Mouse (Mus musculus) intestine, embryonic 15.5 days (tissue): ENCODE measurements around the gene Slc1a3. TPM values are rescaled to one million over a fixed set of nuclear protein-coding genes. Genes with fewer than 3 reads are reported as not detected.
"Not testable (repeated sequence)": the region's sequence is repeated elsewhere in the genome, so short reads cannot be mapped to it uniquely, and the experiment has no call there.

ENCODE experiments used
- ATAC-seq: fragments of 200-750 bp; cut with Nextera tagmentation; 2 replicates; pipeline ENCODE4 v1.8.0; 2017; ENCODE audit warnings: moderate TSS enrichment, moderate library complexity
- H3K27ac ChIP-seq: fragments of 300-500 bp; sonication (generic); 2 replicates; pipeline ENCODE4 v1.5.1; 2015; ENCODE audit warnings: mild to moderate bottlenecking, inconsistent platforms
- H3K27me3 ChIP-seq: fragments of 300-500 bp; sonication (generic); replicated peaks from 2 replicates; pipeline ENCODE4 v1.6.1; 2015; ENCODE audit warnings: inconsistent platforms
- H3K36me3 ChIP-seq: fragments of 300-500 bp; sonication (generic); 2 replicates; pipeline ENCODE4 v1.6.1; 2015; ENCODE audit warnings: inconsistent platforms
- H3K4me1 ChIP-seq: fragments of 300-500 bp; sonication (generic); replicated peaks from 2 replicates; pipeline ENCODE4 v1.6.1; 2015; ENCODE audit warnings: inconsistent platforms
- H3K4me2 ChIP-seq: fragments of 300-500 bp; sonication (generic); replicated peaks from 2 replicates; pipeline ENCODE4 v1.6.1; 2015; ENCODE audit warnings: mild to moderate bottlenecking, inconsistent platforms
- H3K4me3 ChIP-seq: fragments of 300-500 bp; sonication (generic); replicated peaks from 2 replicates; pipeline ENCODE4 v1.5.1; 2015; ENCODE audit warnings: inconsistent platforms
- H3K9ac ChIP-seq: fragments of 300-500 bp; sonication (generic); 2 replicates; pipeline ENCODE4 v1.6.1; 2015; ENCODE audit warnings: inconsistent platforms
- H3K9me3 ChIP-seq: fragments of 300-500 bp; sonication (generic); 2 replicates; pipeline ENCODE4 v1.6.1; 2016; ENCODE audit warnings: inconsistent platforms
- WGBS: fragments of 180-500 bp; shearing (Covaris S2); methylation state at CpG from one replicate; pipeline ENCODE4 v1.1.7; 2015; 5-methylcytosine and 5-hydroxymethylcytosine counted together
- polyA plus RNA-seq: library from polyadenylated mRNA; unstranded; fragments of >200 nt; fragmentation: Nextera tagmentation; extraction: Ambion mirVana; gene quantifications from 2 replicates; pipeline ENCODE4 v1.2.1, GENCODE M21; 2015

The Slc1a3 gene
- polyA plus RNA-seq, 1 experiment from 2014 or later: 6.5 TPM

DNA sequence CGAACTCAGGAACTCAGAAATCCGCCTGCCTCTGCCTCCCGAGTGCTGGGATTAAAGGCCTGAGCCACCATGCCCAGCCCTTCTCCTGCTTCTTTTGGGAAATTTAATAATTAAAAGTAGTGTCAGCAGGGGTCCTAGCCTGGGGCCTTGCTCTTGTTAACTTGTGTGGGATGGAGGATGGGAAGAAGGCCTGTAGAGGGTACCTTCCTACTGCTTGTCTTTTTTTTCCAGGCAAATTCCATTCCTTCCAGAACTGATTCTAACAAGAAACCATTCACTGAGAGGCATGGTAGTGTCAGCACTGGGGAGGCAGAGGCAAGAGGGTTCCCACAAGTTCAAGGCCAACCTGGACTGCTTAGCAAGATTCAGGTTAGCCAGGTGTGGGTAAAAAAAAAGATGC is 11.2 kb upstream of the Slc1a3 start:
- Histone ChIP-seq H3K27ac (no peak overlapping the region), H3K9ac (no peak overlapping the region), H3K4me3 (no peak overlapping the region), H3K36me3 (no peaks in the 10 kb centered on the region), H3K4me2 (no peak overlapping the region), H3K9me3 (no peaks in the 10 kb centered on the region), H3K4me1 (no peaks in the 10 kb centered on the region), H3K27me3 (no peaks in the 10 kb centered on the region)
- no peak for ATAC-seq
- WGBS: 94% methylated on average over 3 of the region's 3 CpGs

DNA sequence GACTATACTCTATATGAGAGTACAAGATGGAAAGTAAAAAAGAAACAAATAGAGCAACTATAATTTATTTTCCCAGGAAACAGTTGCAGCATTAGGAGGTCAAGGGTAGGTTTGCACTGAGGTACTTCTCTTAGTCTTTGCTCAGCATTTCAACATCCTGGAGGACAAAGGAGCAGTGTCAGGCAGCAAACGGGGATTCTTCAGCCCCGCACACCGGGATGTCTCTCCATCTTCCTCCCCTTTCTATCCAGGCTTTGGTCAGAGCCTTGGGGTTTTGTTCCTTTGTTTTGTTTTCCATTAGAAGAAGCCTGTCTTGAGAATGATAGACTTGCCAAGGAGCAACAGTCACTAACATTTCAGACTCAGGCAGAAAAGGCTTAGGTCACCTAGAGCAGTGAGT is 10.4 kb upstream of the Slc1a3 start:
- Histone ChIP-seq H3K4me1 (no peaks in the 10 kb centered on the region), H3K27ac (no peak overlapping the region), H3K9ac (no peak overlapping the region), H3K27me3 (no peaks in the 10 kb centered on the region), H3K4me3 (no peak overlapping the region), H3K4me2 (no peak overlapping the region), H3K36me3 (no peaks in the 10 kb centered on the region), H3K9me3 (no peaks in the 10 kb centered on the region)
- WGBS: 59% methylated on average over 3 of the region's 3 CpGs
- no peak for ATAC-seq

DNA sequence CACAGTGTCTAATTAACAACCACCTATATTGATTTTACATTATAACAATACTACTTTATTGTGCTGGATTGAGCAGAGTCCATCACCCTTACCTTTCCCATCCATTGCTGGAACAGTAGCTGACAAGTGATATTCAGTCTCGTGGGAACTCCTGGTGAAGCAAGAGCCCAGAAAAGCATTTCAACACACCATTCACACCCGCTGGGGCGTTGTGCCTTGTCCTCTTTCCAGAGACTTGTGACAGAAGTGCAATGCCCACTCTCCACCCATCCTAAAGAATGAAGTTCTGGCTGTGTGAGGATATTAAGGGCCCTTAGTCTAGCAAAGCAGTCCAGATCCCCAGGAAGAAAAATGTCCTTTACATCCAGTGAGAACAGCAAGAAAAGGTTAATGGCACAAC is 7.9 kb upstream of the Slc1a3 start:
- no peaks in the 10 kb centered on the region for H3K4me1 ChIP-seq
- H3K36me3 ChIP-seq: no peaks in the 10 kb centered on the region
- H3K4me3 ChIP-seq: no peak overlapping the region
- 89% methylated on average over 3 of the region's 3 CpGs for WGBS
- H3K4me2 ChIP-seq: no peak overlapping the region
- no peaks in the 10 kb centered on the region for H3K27me3 ChIP-seq
- no peak overlapping the region for H3K9ac ChIP-seq
- no peak overlapping the region for H3K27ac ChIP-seq
- no peaks in the 10 kb centered on the region for H3K9me3 ChIP-seq
- no peak for ATAC-seq

DNA sequence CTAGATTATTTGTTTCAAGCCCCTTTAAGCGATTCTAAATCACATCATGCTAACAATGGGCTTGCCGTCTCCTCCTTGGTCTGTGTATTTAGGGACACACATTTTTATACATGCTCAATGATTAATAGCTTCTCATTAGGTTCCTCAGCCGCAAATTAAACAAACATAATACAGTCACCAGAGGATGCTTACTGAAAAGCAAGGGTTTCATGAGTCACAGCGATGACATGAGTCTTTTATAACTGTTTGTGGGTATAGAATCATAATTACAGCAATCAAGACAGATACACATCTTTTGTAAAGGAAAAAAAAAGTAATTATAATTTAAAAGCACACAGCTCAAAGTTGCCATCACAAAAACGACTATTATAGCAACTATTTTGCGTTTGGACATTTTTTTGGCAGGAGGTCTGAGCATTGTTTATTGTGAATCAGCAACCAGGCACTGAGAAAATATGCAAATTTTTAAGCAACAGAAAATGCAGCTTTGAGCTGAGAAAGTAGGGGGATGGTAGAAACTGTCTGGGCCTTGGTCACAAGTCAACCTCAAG is 6.5 kb upstream of the Slc1a3 start:
- WGBS: 34% methylated on average over 6 of the region's 6 CpGs
- Histone ChIP-seq H3K9ac (no peak overlapping the region), H3K36me3 (no peaks in the 10 kb centered on the region), H3K4me1 (no peaks in the 10 kb centered on the region), H3K4me2 (no peak overlapping the region; the same call in 1 of the 2 replicates), H3K4me3 (no peak overlapping the region), H3K27ac (no peak overlapping the region), H3K9me3 (no peaks in the 10 kb centered on the region), H3K27me3 (no peaks in the 10 kb centered on the region)
- no peak for ATAC-seq

DNA sequence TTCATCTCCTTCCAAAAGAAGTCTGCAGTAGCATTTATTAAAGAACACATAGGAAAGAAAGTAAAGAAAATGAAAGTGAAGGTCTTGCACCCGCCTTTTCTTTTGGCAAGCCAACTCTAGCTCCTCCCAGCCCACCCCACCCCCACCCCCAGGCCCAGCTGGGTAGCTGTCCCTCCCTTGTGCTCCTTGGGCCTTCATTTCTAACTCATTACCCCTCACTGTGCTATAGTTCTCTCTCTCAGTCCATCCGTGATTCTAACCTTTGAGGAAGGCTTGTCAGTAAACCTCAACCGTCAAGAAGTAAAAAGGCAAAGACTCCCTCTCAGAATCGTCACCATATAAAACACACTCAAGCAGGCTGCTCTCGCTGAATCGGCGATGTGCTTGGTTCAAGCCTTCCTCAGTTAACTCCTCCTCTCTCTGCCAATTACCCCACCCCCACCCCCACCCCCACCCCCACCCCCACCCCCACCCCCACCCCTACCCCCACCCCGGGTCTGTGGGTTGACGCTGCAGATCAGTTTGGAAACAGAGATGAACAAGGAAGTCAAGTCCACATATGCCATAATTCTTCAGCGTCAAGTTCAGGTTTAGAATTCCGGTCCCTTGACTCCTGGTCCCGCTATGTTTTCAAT is 5.9 kb upstream of the Slc1a3 start:
- Histone ChIP-seq H3K4me2 (peak overlapping the region; percentile 26), H3K9me3 (no peaks in the 10 kb centered on the region), H3K4me3 (no peak overlapping the region), H3K4me1 (no peaks in the 10 kb centered on the region), H3K27me3 (no peaks in the 10 kb centered on the region), H3K27ac (no peak overlapping the region), H3K36me3 (no peaks in the 10 kb centered on the region), H3K9ac (no peak overlapping the region)
- no peak for ATAC-seq
- WGBS: 22% methylated on average over 12 of the region's 12 CpGs

DNA sequence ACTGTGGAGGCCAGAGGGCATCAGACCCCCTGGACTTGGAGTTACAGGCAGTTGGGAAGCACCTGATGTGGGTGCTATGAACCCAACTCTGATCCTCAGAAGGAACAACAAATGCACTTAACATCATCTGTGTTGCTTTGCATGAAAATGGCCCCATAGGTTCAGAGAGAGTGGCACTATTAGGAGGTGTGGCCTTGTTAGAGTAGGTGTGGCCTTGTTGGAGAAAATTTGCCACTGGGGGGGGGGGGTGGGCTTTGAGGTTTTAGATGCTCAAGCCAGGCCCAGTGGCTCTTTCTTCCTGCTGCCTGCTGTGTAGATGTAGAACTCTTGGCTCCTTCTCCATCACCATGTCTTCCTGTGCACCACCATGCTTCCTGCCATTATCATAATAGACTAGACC is 5.1 kb upstream of the Slc1a3 start:
- H3K27me3 ChIP-seq: no peaks in the 10 kb centered on the region
- no peak for ATAC-seq
- H3K4me2 ChIP-seq: no peak overlapping the region
- no peaks in the 10 kb centered on the region for H3K4me1 ChIP-seq
- H3K9ac ChIP-seq: no peak overlapping the region
- H3K9me3 ChIP-seq: no peaks in the 10 kb centered on the region
- no peak overlapping the region for H3K4me3 ChIP-seq
- no peak overlapping the region for H3K27ac ChIP-seq
- H3K36me3 ChIP-seq: no peaks in the 10 kb centered on the region

DNA sequence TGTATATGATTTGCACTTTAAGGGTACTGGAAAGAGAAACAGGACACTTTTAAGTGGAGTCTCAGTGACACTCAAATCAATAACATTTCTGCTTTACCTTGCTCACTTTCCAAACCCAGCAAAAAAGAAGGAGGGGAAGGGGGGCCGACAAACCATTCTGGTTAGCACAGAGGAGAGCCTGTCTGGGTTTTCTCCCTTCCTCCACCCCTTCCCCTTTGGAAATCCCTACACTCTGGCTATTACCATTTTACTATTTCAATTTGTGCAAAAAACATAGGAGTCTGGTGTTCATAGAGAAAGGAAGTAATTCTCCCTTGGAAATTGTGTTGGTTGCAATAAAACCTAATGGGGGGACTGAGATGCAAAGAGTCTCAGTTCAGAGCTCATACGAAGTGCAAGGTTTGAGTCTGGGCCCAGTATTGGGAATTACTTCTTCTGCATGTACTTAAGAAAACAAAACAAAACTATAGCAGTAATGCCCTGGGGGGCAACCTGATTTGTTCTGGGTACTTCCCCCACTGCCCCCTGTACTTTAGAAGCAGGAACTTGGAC is 1.9 kb upstream of the Slc1a3 start:
- no peak overlapping the region for H3K9ac ChIP-seq
- no peak overlapping the region for H3K4me2 ChIP-seq
- 73% methylated on average over 2 of the region's 2 CpGs for WGBS
- no peak overlapping the region for H3K27ac ChIP-seq
- no peaks in the 10 kb centered on the region for H3K4me1 ChIP-seq
- H3K9me3 ChIP-seq: no peaks in the 10 kb centered on the region
- no peak overlapping the region for H3K4me3 ChIP-seq
- H3K36me3 ChIP-seq: no peaks in the 10 kb centered on the region
- no peaks in the 10 kb centered on the region; the same call in 1 of the 2 replicates for H3K27me3 ChIP-seq
- no peak for ATAC-seq

DNA sequence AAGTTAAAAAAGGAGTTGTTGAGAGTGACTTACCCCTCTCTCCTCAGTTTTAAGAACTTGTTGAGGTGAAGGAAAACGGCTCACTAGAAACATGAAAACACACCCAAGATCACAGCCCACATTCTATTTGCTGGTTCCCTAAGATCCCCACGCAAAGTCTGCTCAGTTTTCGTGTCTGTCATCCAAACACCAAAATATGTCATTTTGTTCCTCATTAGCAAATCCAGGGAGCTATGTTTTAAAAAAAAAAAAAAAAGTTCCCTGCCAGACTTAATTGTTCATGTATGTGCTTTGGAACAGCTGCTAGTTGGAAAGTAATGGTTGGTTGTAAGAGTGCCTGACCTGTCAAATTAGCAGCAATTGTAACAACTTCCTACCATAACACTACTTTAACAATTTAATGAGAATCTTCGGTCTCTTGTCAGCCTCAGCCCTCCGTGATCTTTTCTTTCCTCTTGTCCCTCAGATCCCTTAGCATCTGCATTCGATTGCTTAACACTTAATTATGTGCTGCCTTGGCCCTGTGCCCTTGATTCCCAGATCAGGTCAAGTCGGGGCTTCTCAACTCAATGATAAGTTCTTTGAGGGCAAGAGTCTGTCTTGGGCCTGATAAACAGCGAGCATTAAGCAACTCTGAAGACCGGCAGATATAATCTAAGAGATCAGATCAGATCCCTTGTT is 1.2 kb upstream of the Slc1a3 start:
- no peak overlapping the region for H3K4me2 ChIP-seq
- H3K9me3 ChIP-seq: no peaks in the 10 kb centered on the region
- H3K4me1 ChIP-seq: no peaks in the 10 kb centered on the region
- H3K27ac ChIP-seq: no peak overlapping the region
- no peaks in the 10 kb centered on the region; the same call in 1 of the 2 replicates for H3K27me3 ChIP-seq
- no peak for ATAC-seq
- H3K4me3 ChIP-seq: no peak overlapping the region
- no peaks in the 10 kb centered on the region for H3K36me3 ChIP-seq
- WGBS: 67% methylated on average over 9 of the region's 9 CpGs
- no peak overlapping the region for H3K9ac ChIP-seq

DNA sequence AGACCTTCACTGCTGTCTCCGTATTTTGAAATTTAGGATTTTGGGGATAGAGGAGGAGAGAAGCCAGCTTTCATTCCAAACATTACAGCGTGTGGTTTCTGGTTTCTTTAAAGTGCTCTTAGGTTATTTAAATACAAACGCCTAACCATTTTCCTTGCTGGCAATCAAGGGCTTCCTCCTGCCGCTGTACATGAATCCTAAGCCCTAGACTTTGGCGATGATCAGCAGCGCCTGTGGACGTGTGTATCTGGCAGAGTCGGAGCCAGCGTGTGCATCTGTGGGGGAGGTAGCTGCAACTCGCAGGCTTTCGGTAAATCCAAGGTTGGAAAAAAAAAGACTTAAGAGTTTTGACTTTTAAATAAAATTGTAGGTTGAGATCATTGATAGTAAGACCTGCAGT is 986 bp downstream of the Slc1a3 start:
- H3K4me2 ChIP-seq: peak overlapping the region; percentile 94
- H3K36me3 ChIP-seq: no peaks in the 10 kb centered on the region
- no peaks in the 10 kb centered on the region; the same call in 1 of the 2 replicates for H3K27me3 ChIP-seq
- no peak overlapping the region for H3K27ac ChIP-seq
- H3K4me1 ChIP-seq: no peaks in the 10 kb centered on the region
- no peaks in the 10 kb centered on the region for H3K9me3 ChIP-seq
- 2% methylated on average over 11 of the region's 11 CpGs for WGBS
- H3K9ac ChIP-seq: peak overlapping the region; percentile 40; the same call in 1 of the 2 replicates
- H3K4me3 ChIP-seq: peak overlapping the region; percentile 66
- peak; percentile 58; the same call in 1 of the 2 replicates for ATAC-seq

DNA sequence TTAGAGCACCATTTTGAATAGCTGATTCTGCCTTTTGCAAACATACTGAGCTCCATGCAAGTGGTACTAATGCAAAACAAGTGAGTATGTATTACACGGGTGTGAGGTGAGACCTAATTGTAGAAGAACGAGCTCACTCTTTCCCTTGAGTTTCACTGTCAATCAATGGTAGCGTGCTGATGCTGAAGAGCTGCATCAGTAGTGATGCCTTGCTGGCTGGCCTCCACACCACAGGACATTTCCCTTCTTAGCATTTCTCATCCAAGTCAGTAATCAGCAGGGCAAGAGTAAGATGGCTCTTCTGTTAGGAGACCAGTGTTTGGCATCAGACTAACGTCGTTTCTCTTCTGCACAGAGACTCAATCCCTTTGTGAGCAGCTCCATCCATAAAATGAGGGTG is 4.0 kb downstream of the Slc1a3 start:
- Histone ChIP-seq H3K9me3 (no peaks in the 10 kb centered on the region), H3K9ac (no peak overlapping the region), H3K36me3 (no peaks in the 10 kb centered on the region), H3K4me2 (no peak overlapping the region), H3K4me3 (no peak overlapping the region), H3K27ac (no peak overlapping the region), H3K4me1 (no peaks in the 10 kb centered on the region), H3K27me3 (no peaks in the 10 kb centered on the region; the same call in 1 of the 2 replicates)
- no peak for ATAC-seq
- 87% methylated on average over 5 of the region's 5 CpGs for WGBS

DNA sequence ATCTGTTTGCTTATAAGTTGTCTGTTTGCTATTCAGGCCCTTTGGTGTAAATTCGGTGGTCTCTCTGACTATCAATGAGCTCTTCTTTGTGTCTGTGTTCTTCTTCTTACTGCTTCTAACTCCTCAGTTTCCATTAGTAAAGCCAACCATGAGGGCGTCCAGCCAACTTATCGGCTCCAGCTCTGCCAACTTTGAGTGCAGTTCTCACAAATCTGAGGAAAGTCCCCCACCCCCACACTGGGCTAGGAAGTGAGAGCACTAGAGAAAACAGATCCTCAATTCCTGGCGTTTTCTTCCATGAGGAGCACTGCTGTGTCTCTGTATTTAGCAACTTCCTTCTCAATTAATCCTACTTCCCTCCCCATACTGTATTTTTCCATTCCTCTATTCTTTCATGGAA is 4.4 kb downstream of the Slc1a3 start:
- Histone ChIP-seq H3K9me3 (no peaks in the 10 kb centered on the region), H3K27ac (no peak overlapping the region), H3K4me1 (no peaks in the 10 kb centered on the region), H3K27me3 (no peaks in the 10 kb centered on the region; the same call in 1 of the 2 replicates), H3K4me3 (no peak overlapping the region), H3K4me2 (no peak overlapping the region), H3K9ac (no peak overlapping the region), H3K36me3 (no peaks in the 10 kb centered on the region)
- 72% methylated on average over 4 of the region's 4 CpGs for WGBS
- ATAC-seq: no peak

DNA sequence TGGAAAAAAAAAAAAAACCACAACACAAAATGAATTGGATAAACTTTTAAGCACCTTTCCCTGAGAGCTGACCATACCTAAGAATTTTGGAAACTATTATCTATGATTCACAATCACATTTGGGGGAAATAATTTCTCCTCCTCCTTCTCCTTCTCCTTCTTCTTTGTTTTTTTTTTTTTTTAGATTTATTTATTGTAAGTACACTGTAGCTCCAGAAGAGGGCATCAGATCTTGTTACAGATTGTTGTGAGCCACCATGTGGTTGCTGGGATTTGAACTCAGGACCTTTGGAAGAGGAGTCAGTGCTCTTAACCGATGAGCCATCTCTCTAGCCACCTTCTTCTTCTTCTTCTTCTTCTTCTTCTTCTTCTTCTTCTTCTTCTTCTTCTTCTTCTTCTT is 5.0 kb downstream of the Slc1a3 start:
- 91% methylated on average over 1 of the region's 1 CpGs for WGBS
- H3K27me3 ChIP-seq, H3K9ac ChIP-seq, H3K4me2 ChIP-seq, H3K9me3 ChIP-seq, H3K36me3 ChIP-seq, H3K27ac ChIP-seq, H3K4me3 ChIP-seq, H3K4me1 ChIP-seq, ATAC-seq: not testable (repeated sequence)
